Mouse (Mus musculus): ENCODE measurements around the gene Bag3. TPM values are rescaled to one million over a fixed set of nuclear protein-coding genes. Genes with fewer than 3 reads are reported as not detected.
"Not testable (repeated sequence)": the region's sequence is repeated elsewhere in the genome, so short reads cannot be mapped to it uniquely, and the experiment has no call there.

The Bag3 gene
- polyA plus RNA-seq, 1 experiment from 2014 or later, result 22.5 TPM

- no peak overlapping the region for H3K4me3 ChIP-seq (replicated peaks)
- H3K9me3 ChIP-seq (replicated peaks), result no peaks in the 10 kb centered on the region
- H3K27ac ChIP-seq (replicated peaks), result no peak overlapping the region
- no peaks in the 10 kb centered on the region for H3K36me3 ChIP-seq
- H3K4me1 ChIP-seq, result no peaks in the 10 kb centered on the region
- H3K9ac ChIP-seq, result no peak overlapping the region
- no peak overlapping the region for H3K4me2 ChIP-seq (replicated peaks)
- no peak for ATAC-seq (ENCODE audit: insufficient number of reproducible peaks, low FRiP score, low TSS enrichment, low read depth)
- H3K27me3 ChIP-seq, result no peaks in the 10 kb centered on the region
- WGBS, result 73% methylated on average over 8 of the region's 8 CpGs
Observed at GRCm38 (mm10) chr7:128569987-128570656, 46.7 kb downstream of the Bag3 start.

GRCm38 (mm10) chr7:128570657-128571056, 47.2 kb downstream of the Bag3 start:
- not testable (repeated sequence) for ATAC-seq (ENCODE audit: insufficient number of reproducible peaks, low FRiP score, low TSS enrichment, low read depth); H3K4me3 ChIP-seq (replicated peaks); H3K36me3 ChIP-seq; H3K4me1 ChIP-seq; H3K9ac ChIP-seq; H3K4me2 ChIP-seq (replicated peaks); H3K9me3 ChIP-seq (replicated peaks); H3K27me3 ChIP-seq; H3K27ac ChIP-seq (replicated peaks)
- WGBS, result 87% methylated on average over 7 of the region's 7 CpGs

GRCm38 (mm10) chr7:128572030-128572429, 48.6 kb downstream of the Bag3 start:
- Histone ChIP-seq H3K9ac (no peak overlapping the region), H3K27ac (replicated peaks) (no peak overlapping the region), H3K4me2 (replicated peaks) (no peak overlapping the region), H3K4me3 (replicated peaks) (no peak overlapping the region), H3K36me3 (no peaks in the 10 kb centered on the region), H3K27me3 (no peaks in the 10 kb centered on the region), H3K9me3 (replicated peaks) (no peaks in the 10 kb centered on the region), H3K4me1 (no peaks in the 10 kb centered on the region)
- ATAC-seq (ENCODE audit: insufficient number of reproducible peaks, low FRiP score, low TSS enrichment, low read depth), result no peak
- WGBS, result 81% methylated on average over 4 of the region's 4 CpGs

- Histone ChIP-seq H3K27ac (replicated peaks) (no peak overlapping the region), H3K9ac (no peak overlapping the region), H3K9me3 (replicated peaks) (no peaks in the 10 kb centered on the region), H3K27me3 (no peaks in the 10 kb centered on the region), H3K36me3 (no peaks in the 10 kb centered on the region), H3K4me2 (replicated peaks) (no peak overlapping the region), H3K4me1 (no peaks in the 10 kb centered on the region), H3K4me3 (replicated peaks) (no peak overlapping the region)
- ATAC-seq (ENCODE audit: insufficient number of reproducible peaks, low FRiP score, low TSS enrichment, low read depth), result no peak
- 82% methylated on average over 5 of the region's 5 CpGs for WGBS
Observed at GRCm38 (mm10) chr7:128575211-128575610, 51.8 kb downstream of the Bag3 start.

- Histone ChIP-seq H3K27me3 (no peaks in the 10 kb centered on the region), H3K27ac (replicated peaks) (no peak overlapping the region), H3K4me2 (replicated peaks) (no peak overlapping the region), H3K4me3 (replicated peaks) (no peak overlapping the region), H3K36me3 (no peaks in the 10 kb centered on the region), H3K9ac (no peak overlapping the region), H3K4me1 (no peaks in the 10 kb centered on the region), H3K9me3 (replicated peaks) (no peaks in the 10 kb centered on the region)
- ATAC-seq (ENCODE audit: insufficient number of reproducible peaks, low FRiP score, low TSS enrichment, low read depth), result no peak
- WGBS, result 47% methylated on average over 2 of the region's 2 CpGs
Observed at GRCm38 (mm10) chr7:128575794-128576193, 52.4 kb downstream of the Bag3 start.

- H3K36me3 ChIP-seq, result no peaks in the 10 kb centered on the region
- H3K4me2 ChIP-seq (replicated peaks), result no peak overlapping the region
- no peak overlapping the region for H3K9ac ChIP-seq
- H3K4me3 ChIP-seq (replicated peaks), result no peak overlapping the region
- no peak overlapping the region for H3K27ac ChIP-seq (replicated peaks)
- no peaks in the 10 kb centered on the region for H3K9me3 ChIP-seq (replicated peaks)
- ATAC-seq (ENCODE audit: insufficient number of reproducible peaks, low FRiP score, low TSS enrichment, low read depth), result no peak
- H3K4me1 ChIP-seq, result no peaks in the 10 kb centered on the region
- 40% methylated on average over 1 of the region's 1 CpGs for WGBS
- H3K27me3 ChIP-seq, result no peaks in the 10 kb centered on the region
Observed at GRCm38 (mm10) chr7:128577607-128578006, 54.2 kb downstream of the Bag3 start.

GRCm38 (mm10) chr7:128578199-128578945, 55.0 kb downstream of the Bag3 start:
- H3K4me1 ChIP-seq, result 0 out of 2 replicates have a peak, but pooled peaks cover 2% of the 10 kb centered on the region
- H3K27ac ChIP-seq (replicated peaks), result no peak overlapping the region
- H3K9me3 ChIP-seq (replicated peaks), result no peaks in the 10 kb centered on the region
- H3K4me3 ChIP-seq (replicated peaks), result no peak overlapping the region
- no peaks in the 10 kb centered on the region for H3K36me3 ChIP-seq
- H3K27me3 ChIP-seq, result no peaks in the 10 kb centered on the region
- H3K9ac ChIP-seq, result no peak overlapping the region
- whole genome bisulfite sequencing, result 72% methylated on average over 10 of the region's 10 CpGs
- H3K4me2 ChIP-seq (replicated peaks), result no peak overlapping the region
- ATAC-seq (ENCODE audit: insufficient number of reproducible peaks, low FRiP score, low TSS enrichment, low read depth), result no peak

GRCm38 (mm10) chr7:128579381-128579780, 56.0 kb downstream of the Bag3 start:
- WGBS, result 82% methylated on average over 2 of the region's 2 CpGs
- no peak for ATAC-seq (ENCODE audit: insufficient number of reproducible peaks, low FRiP score, low TSS enrichment, low read depth)

GRCm38 (mm10) chr7:128580318-128580717, 56.9 kb downstream of the Bag3 start:
- H3K9ac ChIP-seq, result no peak overlapping the region
- ATAC-seq (ENCODE audit: insufficient number of reproducible peaks, low FRiP score, low TSS enrichment, low read depth), result no peak
- H3K9me3 ChIP-seq (replicated peaks), result no peaks in the 10 kb centered on the region
- no peaks in the 10 kb centered on the region for H3K27me3 ChIP-seq
- 0 out of 2 replicates have a peak, but pooled peaks cover 2% of the 10 kb centered on the region for H3K4me1 ChIP-seq
- no peak overlapping the region for H3K27ac ChIP-seq (replicated peaks)
- H3K36me3 ChIP-seq, result no peaks in the 10 kb centered on the region
- 91% methylated on average over 6 of the region's 6 CpGs for WGBS
- no peak overlapping the region for H3K4me2 ChIP-seq (replicated peaks)
- no peak overlapping the region for H3K4me3 ChIP-seq (replicated peaks)

More at GRCm38 (mm10) chr7:128579381-128579780, 56.0 kb downstream of the Bag3 start:
- Histone ChIP-seq H3K4me3 (replicated peaks) (no peak overlapping the region), H3K4me1 (0 out of 2 replicates have a peak, but pooled peaks cover 2% of the 10 kb centered on the region), H3K4me2 (replicated peaks) (no peak overlapping the region), H3K9ac (no peak overlapping the region), H3K9me3 (replicated peaks) (no peaks in the 10 kb centered on the region), H3K27ac (replicated peaks) (no peak overlapping the region), H3K27me3 (no peaks in the 10 kb centered on the region), H3K36me3 (no peaks in the 10 kb centered on the region)

- Histone ChIP-seq H3K4me1 (0 out of 2 replicates have a peak, but pooled peaks cover 2% of the 10 kb centered on the region), H3K27ac (replicated peaks) (no peak overlapping the region), H3K36me3 (no peaks in the 10 kb centered on the region), H3K4me3 (replicated peaks) (no peak overlapping the region), H3K27me3 (no peaks in the 10 kb centered on the region), H3K4me2 (replicated peaks) (no peak overlapping the region), H3K9me3 (replicated peaks) (no peaks in the 10 kb centered on the region), H3K9ac (no peak overlapping the region)
- no peak for ATAC-seq (ENCODE audit: insufficient number of reproducible peaks, low FRiP score, low TSS enrichment, low read depth)
- WGBS, result 78% methylated on average over 15 of the region's 15 CpGs
Observed at GRCm38 (mm10) chr7:128581864-128582484, 58.6 kb downstream of the Bag3 start.

- no peak overlapping the region for H3K4me2 ChIP-seq (replicated peaks)
- no peak overlapping the region for H3K9ac ChIP-seq
- WGBS, result 69% methylated on average over 6 of the region's 6 CpGs
- no peaks in the 10 kb centered on the region for H3K27me3 ChIP-seq
- no peak overlapping the region for H3K4me3 ChIP-seq (replicated peaks)
- no peak for ATAC-seq (ENCODE audit: insufficient number of reproducible peaks, low FRiP score, low TSS enrichment, low read depth)
- no peaks in the 10 kb centered on the region for H3K36me3 ChIP-seq
- 0 out of 2 replicates have a peak, but pooled peaks cover 2% of the 10 kb centered on the region for H3K4me1 ChIP-seq
- no peak overlapping the region for H3K27ac ChIP-seq (replicated peaks)
- no peaks in the 10 kb centered on the region for H3K9me3 ChIP-seq (replicated peaks)
Observed at GRCm38 (mm10) chr7:128583213-128583948, 60.0 kb downstream of the Bag3 start.
